Mouse (Mus musculus) forebrain, embryonic 15.5 days (tissue): Measurements from ENCODE around the gene Zdhhc17. TPM values are rescaled to one million over a fixed set of nuclear protein-coding genes. Genes with fewer than 3 reads are reported as not detected.

Source experiments
- ATAC-seq: fragments of 200-750 bp; cut with Nextera tagmentation; replicated peaks from 2 replicates; pipeline ENCODE4 v1.8.0; 2017; ENCODE audit warnings: mild to moderate bottlenecking, moderate TSS enrichment, moderate library complexity
- H3K27ac ChIP-seq: fragments of 300-500 bp; sonication (generic); replicated peaks from 2 replicates; pipeline ENCODE4 v1.5.1; 2015; ENCODE audit warnings: mild to moderate bottlenecking, inconsistent platforms
- H3K27me3 ChIP-seq: fragments of 300-500 bp; sonication (generic); 2 replicates; pipeline ENCODE4 v1.6.1; 2015; ENCODE audit warnings: inconsistent platforms
- H3K36me3 ChIP-seq: fragments of 300-500 bp; sonication (generic); 2 replicates; pipeline ENCODE4 v1.6.1; 2015; ENCODE audit warnings: mild to moderate bottlenecking, inconsistent platforms
- H3K4me1 ChIP-seq: fragments of 300-500 bp; sonication (generic); 2 replicates; pipeline ENCODE4 v1.6.1; 2015; ENCODE audit warnings: inconsistent platforms
- H3K4me2 ChIP-seq: fragments of 300-500 bp; sonication (generic); replicated peaks from 2 replicates; pipeline ENCODE4 v1.6.1; 2015; ENCODE audit warnings: mild to moderate bottlenecking, inconsistent platforms
- H3K4me3 ChIP-seq: fragments of 300-500 bp; sonication (generic); 2 replicates; pipeline ENCODE4 v1.5.1; 2015; ENCODE audit warnings: mild to moderate bottlenecking, inconsistent platforms
- H3K9ac ChIP-seq: fragments of 300-500 bp; sonication (generic); replicated peaks from 2 replicates; pipeline ENCODE4 v1.6.1; 2015; ENCODE audit warnings: mild to moderate bottlenecking, inconsistent platforms
- H3K9me3 ChIP-seq: fragments of 300-500 bp; sonication (generic); 2 replicates; pipeline ENCODE4 v1.6.1; 2016; ENCODE audit warnings: inconsistent platforms
- WGBS: fragments of 180-500 bp; shearing (Covaris S2); methylation state at CpG from one replicate; pipeline ENCODE4 v1.1.7; 2015; ENCODE audit warnings: mixed read lengths; 5-methylcytosine and 5-hydroxymethylcytosine counted together
- polyA plus RNA-seq: library from polyadenylated mRNA; unstranded; fragments of >200 nt; fragmentation: Nextera tagmentation; extraction: Ambion mirVana; gene quantifications from 2 replicates; pipeline ENCODE4 v1.2.1, GENCODE M21; 2015

Gene Zdhhc17
- polyA plus RNA-seq, 1 experiment from 2014 or later: 55.5 TPM

DNA sequence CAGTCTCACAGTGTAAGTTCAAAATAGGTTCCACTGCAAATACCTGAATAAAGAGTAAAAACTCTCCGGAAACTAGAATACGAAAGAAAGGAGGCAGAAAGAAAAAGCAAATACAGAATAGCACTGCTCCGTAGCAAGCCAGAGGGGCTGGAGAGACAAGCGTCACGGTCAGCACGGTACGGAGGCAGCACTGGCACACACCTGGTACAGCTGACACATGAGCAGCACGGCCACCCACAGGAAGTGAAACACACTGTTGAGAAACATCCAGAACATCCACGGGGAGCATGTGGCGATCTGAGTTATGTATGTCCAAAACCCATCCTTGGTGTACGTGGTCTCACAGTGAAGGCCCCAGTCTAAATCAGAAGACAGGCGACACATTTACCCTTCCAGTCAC lies 64.0 kb downstream of the Zdhhc17 start:
- Histone ChIP-seq H3K4me1 (no peaks in the 10 kb centered on the region), H3K27me3 (no peaks in the 10 kb centered on the region), H3K4me3 (no peak overlapping the region), H3K36me3 (peaks cover 58% of the 10 kb centered on the region), H3K9ac (no peak overlapping the region), H3K27ac (no peak overlapping the region), H3K4me2 (no peak overlapping the region), H3K9me3 (no peaks in the 10 kb centered on the region)
- WGBS: 93% methylated on average over 12 of the region's 12 CpGs
- no peak for ATAC-seq

DNA sequence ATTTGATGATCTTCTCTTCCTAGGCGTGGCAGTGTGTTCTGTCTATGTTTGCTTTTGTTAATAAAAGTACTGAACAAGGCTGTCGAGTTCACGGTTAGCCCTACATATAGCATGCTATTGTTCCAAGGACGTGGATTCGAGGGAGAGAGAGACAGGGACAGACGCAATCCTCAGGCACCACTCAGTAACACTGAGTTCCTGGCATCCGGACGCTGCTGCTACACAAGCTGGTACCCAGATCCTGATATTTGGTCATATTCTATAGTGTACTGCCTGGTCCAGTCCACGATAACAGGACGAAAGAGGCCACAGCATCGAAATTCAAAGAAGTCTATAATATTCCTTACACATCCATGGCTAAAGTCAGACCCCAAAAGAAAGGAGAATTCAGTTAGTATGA lies 65.8 kb downstream of the Zdhhc17 start:
- WGBS: 94% methylated on average over 11 of the region's 11 CpGs
- H3K36me3 ChIP-seq: peaks cover 48% of the 10 kb centered on the region
- H3K27ac ChIP-seq: no peak overlapping the region
- no peaks in the 10 kb centered on the region for H3K27me3 ChIP-seq
- no peaks in the 10 kb centered on the region for H3K9me3 ChIP-seq
- H3K4me2 ChIP-seq: no peak overlapping the region
- no peak for ATAC-seq
- peaks cover 7% of the 10 kb centered on the region for H3K4me1 ChIP-seq
- H3K4me3 ChIP-seq: no peak overlapping the region
- H3K9ac ChIP-seq: no peak overlapping the region

DNA sequence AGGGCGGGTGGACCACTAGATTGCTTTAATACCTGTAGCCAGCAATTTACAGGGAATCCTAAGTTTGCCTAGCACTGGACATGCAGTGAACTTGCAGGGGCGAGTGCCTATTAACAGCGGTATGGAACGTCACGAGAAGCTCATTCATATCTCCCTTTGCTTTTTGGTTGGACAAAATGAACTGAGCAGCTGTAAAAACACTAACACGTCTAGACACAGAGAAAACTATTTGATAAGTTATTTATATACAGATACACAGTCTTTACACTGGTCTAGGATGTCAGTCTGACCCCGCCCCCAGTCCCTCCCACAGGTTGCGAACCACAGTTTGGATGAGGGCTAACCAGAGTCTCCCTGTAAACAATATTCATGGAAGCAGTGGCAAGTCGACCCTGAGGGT lies 67.1 kb downstream of the Zdhhc17 start:
- Histone ChIP-seq H3K4me2 (no peak overlapping the region), H3K36me3 (peaks cover 48% of the 10 kb centered on the region), H3K27me3 (no peaks in the 10 kb centered on the region), H3K4me1 (peaks cover 12% of the 10 kb centered on the region), H3K4me3 (no peak overlapping the region), H3K27ac (no peak overlapping the region), H3K9me3 (no peaks in the 10 kb centered on the region), H3K9ac (no peak overlapping the region)
- ATAC-seq: no peak
- WGBS: 89% methylated on average over 9 of the region's 9 CpGs

DNA sequence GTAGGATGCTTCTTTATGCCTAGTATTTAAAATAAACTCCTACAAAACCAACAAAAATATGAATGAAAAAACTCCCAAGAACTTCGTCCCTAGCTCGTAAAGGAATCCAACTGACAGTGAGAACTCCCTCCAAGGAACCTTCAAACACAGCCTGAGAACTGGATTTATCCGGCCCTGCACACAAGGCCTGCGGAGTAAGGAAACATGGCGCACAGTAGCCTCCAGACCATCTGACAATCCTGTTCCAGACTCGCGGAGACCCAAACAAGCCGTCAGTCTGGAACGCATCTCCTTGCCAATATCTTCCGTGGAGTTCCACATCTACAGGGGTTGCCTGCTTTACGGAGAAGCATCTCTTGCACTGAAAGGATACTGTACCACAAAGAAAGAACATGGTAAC lies 68.0 kb downstream of the Zdhhc17 start:
- no peak for ATAC-seq
- no peaks in the 10 kb centered on the region for H3K27me3 ChIP-seq
- no peak overlapping the region for H3K27ac ChIP-seq
- no peak overlapping the region for H3K4me3 ChIP-seq
- H3K4me1 ChIP-seq: peaks cover 12% of the 10 kb centered on the region
- H3K4me2 ChIP-seq: no peak overlapping the region
- no peak overlapping the region for H3K9ac ChIP-seq
- H3K36me3 ChIP-seq: peaks cover 42% of the 10 kb centered on the region
- H3K9me3 ChIP-seq: no peaks in the 10 kb centered on the region
- WGBS: 91% methylated on average over 11 of the region's 11 CpGs

DNA sequence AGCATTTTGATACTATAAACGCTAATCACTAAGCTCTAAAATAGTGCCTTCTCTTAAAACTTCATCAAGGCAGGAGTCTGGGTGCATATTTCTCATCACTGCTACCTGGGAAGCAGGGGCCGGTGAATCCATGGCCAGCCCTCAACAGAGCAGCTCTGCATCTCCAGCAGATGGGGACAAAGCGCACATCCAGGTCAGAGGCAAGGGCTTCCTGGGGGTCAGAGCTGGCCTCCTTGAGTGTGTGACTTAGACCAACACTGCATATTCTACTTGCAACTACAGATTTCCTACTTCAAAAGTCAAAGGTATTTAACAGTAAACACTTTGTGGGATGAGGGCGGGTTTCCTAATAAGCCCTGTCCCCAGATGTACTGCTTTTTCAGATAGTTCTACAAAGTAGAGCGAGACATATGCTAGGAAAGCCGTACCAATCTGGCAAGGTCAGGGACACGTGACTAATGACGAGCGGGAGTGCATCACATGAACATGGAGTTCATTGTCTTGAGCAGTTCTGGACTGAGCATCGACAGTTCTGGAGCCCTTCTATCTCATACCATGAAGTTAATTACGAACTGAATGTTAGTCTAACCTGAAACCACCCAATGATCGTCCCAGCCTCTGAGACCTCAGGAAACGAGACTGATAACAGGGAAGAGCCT lies 69.1 kb downstream of the Zdhhc17 start:
- 87% methylated on average over 13 of the region's 13 CpGs for WGBS
- H3K9ac ChIP-seq: no peak overlapping the region
- H3K36me3 ChIP-seq: peaks cover 34% of the 10 kb centered on the region
- no peaks in the 10 kb centered on the region for H3K27me3 ChIP-seq
- H3K27ac ChIP-seq: no peak overlapping the region
- H3K4me2 ChIP-seq: no peak overlapping the region
- no peaks in the 10 kb centered on the region for H3K9me3 ChIP-seq
- ATAC-seq: no peak
- H3K4me1 ChIP-seq: peaks cover 12% of the 10 kb centered on the region
- no peak overlapping the region for H3K4me3 ChIP-seq

DNA sequence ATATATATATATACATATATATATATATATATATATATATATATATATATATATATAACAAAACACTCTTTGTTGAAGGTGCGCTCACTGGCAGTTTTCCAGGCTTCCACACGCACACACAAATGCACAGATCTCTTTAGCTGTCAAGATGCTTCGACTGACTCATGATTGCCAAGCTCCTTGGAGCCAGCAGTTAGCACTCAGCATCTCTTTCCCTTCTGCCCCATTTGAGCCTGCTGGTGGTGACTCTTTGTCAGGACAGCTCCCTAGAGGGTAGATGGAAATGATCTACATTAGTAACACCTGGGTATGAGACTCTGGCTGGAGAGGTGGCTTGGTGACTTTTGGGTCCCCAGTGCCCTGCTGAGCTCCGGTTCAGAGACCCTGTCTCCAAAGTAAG lies 70.2 kb downstream of the Zdhhc17 start:
- Histone ChIP-seq H3K9me3 (no peaks in the 10 kb centered on the region), H3K4me2 (no peak overlapping the region), H3K36me3 (peaks cover 31% of the 10 kb centered on the region), H3K4me1 (peaks cover 12% of the 10 kb centered on the region), H3K4me3 (no peak overlapping the region), H3K27me3 (no peaks in the 10 kb centered on the region), H3K27ac (peak overlapping the region; percentile 53), H3K9ac (no peak overlapping the region)
- ATAC-seq: no peak
- 57% methylated on average over 4 of the region's 4 CpGs for WGBS

DNA sequence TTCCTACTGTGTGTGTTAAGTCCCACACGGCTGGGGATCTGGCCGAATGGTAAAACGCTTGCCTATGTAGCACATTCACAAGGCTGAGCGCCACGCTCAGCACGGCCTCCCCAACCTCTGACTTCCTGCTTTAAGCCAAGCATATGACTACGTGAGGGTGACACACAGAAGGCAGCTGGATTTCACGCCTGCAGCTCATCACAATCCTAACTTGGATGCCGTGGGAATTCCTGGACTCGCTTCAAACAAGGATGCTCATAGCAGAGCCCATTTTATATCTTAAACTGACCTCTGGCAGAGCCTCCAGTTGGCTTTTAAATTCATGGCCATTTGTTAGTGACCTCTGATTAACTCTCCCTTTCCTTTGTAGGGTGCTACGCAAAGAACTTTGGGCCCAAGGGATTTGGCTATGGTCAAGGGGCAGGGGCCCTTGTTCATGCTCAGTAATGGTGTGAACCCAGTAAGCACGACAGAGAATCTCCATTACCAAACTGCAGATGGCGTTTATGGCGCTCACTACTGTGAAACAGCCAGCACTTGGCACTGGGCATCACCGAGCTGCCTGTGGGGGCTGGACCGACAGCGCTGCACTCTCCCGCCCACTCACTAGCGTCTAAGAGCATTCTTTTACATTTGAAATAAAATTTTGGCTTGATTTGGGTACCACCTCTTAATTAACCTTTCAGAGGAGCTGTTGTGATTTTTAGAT lies 70.9 kb downstream of the Zdhhc17 start:
- Histone ChIP-seq H3K36me3 (peaks cover 26% of the 10 kb centered on the region; the same call in 1 of the 2 replicates), H3K4me1 (peaks cover 12% of the 10 kb centered on the region), H3K4me2 (no peak overlapping the region), H3K4me3 (no peak overlapping the region), H3K27me3 (no peaks in the 10 kb centered on the region), H3K9me3 (no peaks in the 10 kb centered on the region), H3K27ac (peak overlapping the region; percentile 61), H3K9ac (no peak overlapping the region)
- WGBS: 73% methylated on average over 19 of the region's 19 CpGs
- peak; percentile 81 for ATAC-seq

DNA sequence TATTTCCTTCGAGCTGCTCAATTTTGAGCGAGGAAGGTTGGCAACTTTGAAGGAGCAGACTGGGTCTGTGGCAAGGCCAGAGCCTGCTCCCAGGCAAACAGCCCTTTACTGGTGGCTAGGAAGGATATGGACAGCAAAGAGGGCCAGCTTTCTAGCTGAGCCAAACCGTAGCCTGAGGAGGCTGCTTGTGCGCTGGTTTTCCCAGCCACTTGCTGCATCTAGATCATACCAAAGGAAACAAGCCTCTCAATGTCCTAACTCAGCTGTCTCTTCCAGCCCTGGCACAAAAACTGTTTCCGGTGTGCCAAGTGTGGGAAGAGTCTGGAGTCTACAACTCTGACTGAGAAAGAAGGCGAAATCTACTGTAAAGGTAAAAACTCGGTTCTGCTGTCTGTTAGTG lies 71.6 kb downstream of the Zdhhc17 start:
- peak overlapping the region; percentile 61 for H3K27ac ChIP-seq
- no peaks in the 10 kb centered on the region for H3K9me3 ChIP-seq
- 82% methylated on average over 7 of the region's 7 CpGs for WGBS
- peaks cover 12% of the 10 kb centered on the region for H3K4me1 ChIP-seq
- no peak overlapping the region for H3K9ac ChIP-seq
- H3K27me3 ChIP-seq: no peaks in the 10 kb centered on the region
- peak; percentile 21; the same call in 1 of the 2 replicates for ATAC-seq
- no peak overlapping the region for H3K4me2 ChIP-seq
- H3K36me3 ChIP-seq: peaks cover 23% of the 10 kb centered on the region; the same call in 1 of the 2 replicates
- no peak overlapping the region for H3K4me3 ChIP-seq

DNA sequence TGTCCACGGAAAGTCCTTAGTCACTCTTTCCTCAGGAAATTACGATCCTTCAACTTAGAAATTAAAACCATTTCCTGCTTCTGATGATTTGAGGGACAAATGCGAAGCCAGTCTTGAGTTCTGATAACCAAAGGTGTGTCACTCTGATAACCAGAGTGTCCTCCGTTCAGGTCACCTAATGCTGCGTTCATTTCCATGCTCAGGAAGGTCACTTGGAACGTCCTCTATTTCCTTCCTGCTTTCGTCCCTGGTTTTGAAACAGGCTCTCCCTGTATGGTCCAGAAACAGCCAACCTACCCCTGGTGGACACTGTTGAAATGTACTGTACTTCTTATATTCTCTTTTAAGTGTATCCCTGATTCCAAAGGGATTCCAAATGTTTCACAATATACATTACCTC lies 74.3 kb downstream of the Zdhhc17 start:
- ATAC-seq: no peak
- 92% methylated on average over 7 of the region's 7 CpGs for WGBS
- H3K36me3 ChIP-seq: peaks cover 7% of the 10 kb centered on the region; the same call in 1 of the 2 replicates
- no peaks in the 10 kb centered on the region for H3K9me3 ChIP-seq
- H3K4me3 ChIP-seq: no peak overlapping the region
- H3K27ac ChIP-seq: no peak overlapping the region
- H3K4me1 ChIP-seq: peaks cover 31% of the 10 kb centered on the region
- H3K9ac ChIP-seq: no peak overlapping the region
- no peaks in the 10 kb centered on the region for H3K27me3 ChIP-seq
- no peak overlapping the region for H3K4me2 ChIP-seq

DNA sequence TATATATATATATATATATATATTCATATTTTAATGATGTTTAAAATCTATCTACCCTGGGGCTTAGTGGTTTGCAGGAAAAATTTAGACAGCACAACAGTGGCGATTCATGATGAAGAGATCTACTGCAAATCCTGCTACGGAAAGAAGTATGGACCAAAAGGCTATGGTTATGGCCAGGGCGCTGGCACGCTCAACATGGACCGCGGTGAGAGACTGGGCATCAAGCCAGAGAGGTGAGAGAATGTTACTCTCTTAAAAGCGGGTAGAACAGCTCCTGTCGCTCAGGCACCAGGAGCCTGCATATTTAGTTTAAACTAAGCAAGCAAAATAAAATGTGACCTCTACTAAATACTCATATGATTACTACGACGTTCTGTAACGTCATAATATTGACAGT lies 74.9 kb downstream of the Zdhhc17 start:
- H3K4me3 ChIP-seq: no peak overlapping the region
- WGBS: 87% methylated on average over 11 of the region's 11 CpGs
- H3K36me3 ChIP-seq: peaks cover 7% of the 10 kb centered on the region; the same call in 1 of the 2 replicates
- H3K27me3 ChIP-seq: no peaks in the 10 kb centered on the region
- no peak overlapping the region for H3K9ac ChIP-seq
- H3K4me2 ChIP-seq: no peak overlapping the region
- ATAC-seq: no peak
- H3K27ac ChIP-seq: no peak overlapping the region
- peaks cover 37% of the 10 kb centered on the region for H3K4me1 ChIP-seq
- no peaks in the 10 kb centered on the region for H3K9me3 ChIP-seq

DNA sequence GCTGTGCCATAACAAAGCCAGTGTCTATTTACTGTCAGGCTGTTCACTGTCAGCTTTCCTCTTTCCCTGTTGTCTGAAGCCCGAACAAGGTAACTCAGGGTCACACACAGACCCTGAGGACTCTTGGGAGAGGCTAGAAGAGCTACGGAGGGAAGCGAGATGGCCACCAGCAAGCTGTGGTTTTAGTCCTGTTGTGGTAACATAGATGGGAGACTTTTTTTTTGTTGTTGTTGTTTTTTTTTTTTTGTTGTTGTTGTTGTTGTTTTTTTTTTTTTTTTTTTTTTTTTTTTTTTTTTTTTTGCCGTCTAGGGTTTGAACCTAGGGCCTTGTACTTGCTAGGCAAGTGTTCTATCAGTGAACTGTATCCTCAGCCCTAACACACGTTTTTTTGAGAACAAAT lies 76.4 kb downstream of the Zdhhc17 start:
- Histone ChIP-seq H3K4me3 (no peak overlapping the region), H3K4me2 (no peak overlapping the region), H3K27me3 (no peaks in the 10 kb centered on the region), H3K27ac (no peak overlapping the region), H3K4me1 (peaks cover 40% of the 10 kb centered on the region), H3K9ac (no peak overlapping the region), H3K9me3 (no peaks in the 10 kb centered on the region), H3K36me3 (peaks cover 3% of the 10 kb centered on the region; the same call in 1 of the 2 replicates)
- WGBS: 72% methylated on average over 5 of the region's 5 CpGs
- ATAC-seq: no peak

DNA sequence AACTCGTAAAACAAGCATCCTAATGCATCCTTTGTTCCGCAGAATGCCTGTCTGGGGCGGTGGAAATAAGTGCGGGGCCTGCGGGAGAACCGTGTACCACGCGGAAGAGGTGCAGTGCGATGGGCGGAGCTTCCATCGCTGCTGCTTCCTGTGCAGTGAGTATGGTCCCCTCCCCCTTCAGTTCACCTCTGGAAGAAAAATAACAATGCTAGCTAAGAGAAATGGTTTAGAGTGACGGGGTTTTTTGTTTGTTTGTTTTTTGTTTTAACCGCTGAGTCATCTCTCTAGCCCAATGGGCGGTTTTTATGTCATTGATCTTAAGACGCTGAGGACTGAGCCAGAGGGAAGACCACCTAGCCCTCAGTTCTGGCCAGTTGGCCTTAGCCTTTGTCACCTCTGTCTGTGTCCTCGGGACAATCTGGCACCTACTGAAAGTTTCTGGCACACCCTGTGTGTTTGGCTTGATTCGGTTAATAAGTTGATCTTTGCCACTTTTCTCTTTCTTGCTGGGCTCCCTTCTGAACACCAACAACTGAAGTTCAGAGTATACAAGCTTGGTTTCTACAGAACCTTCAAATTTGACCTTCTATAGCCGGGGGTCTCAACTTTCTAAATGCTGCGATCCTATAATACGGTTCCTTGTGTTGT lies 77.9 kb downstream of the Zdhhc17 start:
- Histone ChIP-seq H3K9ac (peak overlapping the region; percentile 30), H3K27me3 (no peaks in the 10 kb centered on the region), H3K9me3 (no peaks in the 10 kb centered on the region), H3K36me3 (peaks cover 3% of the 10 kb centered on the region; the same call in 1 of the 2 replicates), H3K4me1 (peaks cover 54% of the 10 kb centered on the region), H3K27ac (peak overlapping the region; percentile 82), H3K4me2 (peak overlapping the region; percentile 38), H3K4me3 (peak overlapping the region; percentile 22)
- WGBS: 48% methylated on average over 20 of the region's 20 CpGs
- ATAC-seq: peak; percentile 72
